Mouse (Mus musculus): ENCODE measurements around the gene Tmem80. TPM values are rescaled to one million over a fixed set of nuclear protein-coding genes. Genes with fewer than 3 reads are reported as not detected.

The Tmem80 gene
- polyA plus RNA-seq, 1 experiment from 2014 or later: 27.4 TPM

GRCm38 (mm10) chr7:141293852-141294471 is 33.6 kb upstream of the Tmem80 start:
- Histone ChIP-seq H3K4me2 (peak overlapping the region; percentile 61), H3K4me3 (ENCODE audit: low read depth, low read length) (peak overlapping the region; percentile 37), H3K27me3 (replicated peaks; ENCODE audit: control insufficient read depth, insufficient read depth, low read length) (peaks cover 66% of the 10 kb centered on the region), H3K9me3 (ENCODE audit: control insufficient read depth, low read length) (no peaks in the 10 kb centered on the region), H3K9ac (ENCODE audit: low read depth, low read length) (peak overlapping the region; percentile 38; the same call in 1 of the 2 replicates), H3K36me3 (ENCODE audit: control insufficient read depth, insufficient read depth, low read length) (no peaks in the 10 kb centered on the region), H3K4me1 (replicated peaks; ENCODE audit: control insufficient read depth, insufficient read depth, low read length) (peaks cover 9% of the 10 kb centered on the region), H3K27ac (ENCODE audit: low read depth, low read length) (no peak overlapping the region)
- WGBS: 2% methylated on average over 53 of the region's 53 CpGs
- no peak for ATAC-seq (replicated peaks; ENCODE audit: low FRiP score)
- peak; percentile 51 for DNase-seq (ENCODE audit: low spot score)

DNA sequence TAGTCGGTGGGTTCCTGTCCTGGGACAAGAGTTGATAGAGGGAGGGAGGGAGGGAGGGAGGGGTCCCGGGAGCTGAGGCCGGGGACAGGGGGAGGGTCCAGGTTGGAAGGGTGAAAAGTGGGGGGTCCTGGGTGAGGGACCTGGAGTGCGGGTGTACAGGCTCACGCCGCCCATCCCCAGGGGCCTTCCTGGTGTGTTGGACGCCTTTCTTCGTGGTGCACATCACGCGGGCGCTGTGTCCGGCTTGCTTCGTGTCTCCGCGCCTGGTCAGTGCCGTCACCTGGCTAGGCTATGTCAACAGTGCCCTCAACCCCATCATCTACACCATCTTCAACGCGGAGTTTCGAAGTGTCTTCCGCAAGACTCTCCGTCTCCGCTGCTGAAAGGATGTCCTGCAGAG is 33.1 kb upstream of the Tmem80 start:
- Histone ChIP-seq H3K4me1 (replicated peaks; ENCODE audit: control insufficient read depth, insufficient read depth, low read length) (peaks cover 9% of the 10 kb centered on the region), H3K4me2 (peak overlapping the region; percentile 61), H3K9ac (ENCODE audit: low read depth, low read length) (no peak overlapping the region; the same call in 1 of the 2 replicates), H3K27me3 (replicated peaks; ENCODE audit: control insufficient read depth, insufficient read depth, low read length) (peaks cover 63% of the 10 kb centered on the region), H3K36me3 (ENCODE audit: control insufficient read depth, insufficient read depth, low read length) (peaks cover 3% of the 10 kb centered on the region; the same call in 1 of the 2 replicates), H3K9me3 (ENCODE audit: control insufficient read depth, low read length) (no peaks in the 10 kb centered on the region), H3K4me3 (ENCODE audit: low read depth, low read length) (peak overlapping the region; percentile 37), H3K27ac (ENCODE audit: low read depth, low read length) (no peak overlapping the region)
- ATAC-seq (replicated peaks; ENCODE audit: low FRiP score) (no peak), DNase-seq (ENCODE audit: low spot score) (peak; percentile 47)
- 7% methylated on average over 22 of the region's 22 CpGs for WGBS

DNA sequence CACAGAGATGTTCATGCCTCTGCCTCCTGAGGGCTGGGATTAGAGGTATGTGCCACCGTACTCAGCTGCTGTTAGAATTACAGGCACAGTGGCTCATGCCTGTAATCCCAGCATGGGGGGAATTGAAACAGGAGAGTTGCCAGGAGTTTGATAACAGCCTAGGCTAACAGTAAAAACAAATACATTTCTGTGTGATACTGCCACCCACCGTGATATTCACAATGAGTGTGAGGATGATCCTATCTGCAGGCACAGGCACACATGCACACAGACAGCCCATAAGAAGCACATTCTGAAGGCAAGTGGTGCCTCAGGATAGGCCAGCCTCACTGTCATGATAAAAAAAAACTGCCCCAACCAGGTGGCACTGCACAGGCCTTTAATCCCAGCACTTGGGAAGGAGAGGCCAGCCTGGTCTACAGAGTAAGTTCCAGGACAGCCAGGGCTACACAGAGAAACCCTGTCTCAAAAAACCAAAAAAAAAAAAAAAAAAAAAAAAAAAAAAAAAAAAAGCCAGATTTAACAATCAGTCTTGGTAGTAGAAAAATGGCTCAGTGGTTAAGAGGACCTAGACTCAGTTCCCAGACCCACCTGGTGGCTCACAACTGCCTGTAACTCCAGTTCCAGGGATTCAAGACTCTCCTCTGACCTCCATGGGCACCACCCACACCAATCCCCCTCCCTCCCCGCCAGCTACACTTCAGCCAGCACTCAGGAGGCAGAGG is 29.5 kb upstream of the Tmem80 start:
- H3K4me2 ChIP-seq: no peak overlapping the region
- ATAC-seq (replicated peaks; ENCODE audit: low FRiP score): peak; percentile 65
- peaks cover 29% of the 10 kb centered on the region for H3K27me3 ChIP-seq (replicated peaks; ENCODE audit: control insufficient read depth, insufficient read depth, low read length)
- peaks cover 24% of the 10 kb centered on the region; the same call in 1 of the 2 replicates for H3K36me3 ChIP-seq (ENCODE audit: control insufficient read depth, insufficient read depth, low read length)
- no peak overlapping the region for H3K27ac ChIP-seq (ENCODE audit: low read depth, low read length)
- H3K4me3 ChIP-seq (ENCODE audit: low read depth, low read length): no peak overlapping the region
- H3K4me1 ChIP-seq (replicated peaks; ENCODE audit: control insufficient read depth, insufficient read depth, low read length): peaks cover 7% of the 10 kb centered on the region
- H3K9ac ChIP-seq (ENCODE audit: low read depth, low read length): no peak overlapping the region
- 70% methylated on average over 3 of the region's 3 CpGs for WGBS
- no peaks in the 10 kb centered on the region for H3K9me3 ChIP-seq (ENCODE audit: control insufficient read depth, low read length)
- no peak for DNase-seq (ENCODE audit: low spot score)

- no peak overlapping the region for H3K27ac ChIP-seq (ENCODE audit: low read depth, low read length)
- no peaks in the 10 kb centered on the region for H3K9me3 ChIP-seq (ENCODE audit: control insufficient read depth, low read length)
- no peak overlapping the region for H3K4me3 ChIP-seq (ENCODE audit: low read depth, low read length)
- no peaks in the 10 kb centered on the region; the same call in none of the 2 replicates for H3K4me1 ChIP-seq (replicated peaks; ENCODE audit: control insufficient read depth, insufficient read depth, low read length)
- 96% methylated on average over 8 of the region's 8 CpGs for WGBS
- no peak overlapping the region for H3K4me2 ChIP-seq
- peaks cover 18% of the 10 kb centered on the region for H3K27me3 ChIP-seq (replicated peaks; ENCODE audit: control insufficient read depth, insufficient read depth, low read length)
- H3K9ac ChIP-seq (ENCODE audit: low read depth, low read length): no peak overlapping the region
- peaks cover 27% of the 10 kb centered on the region; the same call in 1 of the 2 replicates for H3K36me3 ChIP-seq (ENCODE audit: control insufficient read depth, insufficient read depth, low read length)
- ATAC-seq (replicated peaks; ENCODE audit: low FRiP score) (no peak), DNase-seq (ENCODE audit: low spot score) (no peak)
These were observed 28.4 kb upstream of the Tmem80 start for GRCm38 (mm10) chr7:141299175-141299574.

DNA sequence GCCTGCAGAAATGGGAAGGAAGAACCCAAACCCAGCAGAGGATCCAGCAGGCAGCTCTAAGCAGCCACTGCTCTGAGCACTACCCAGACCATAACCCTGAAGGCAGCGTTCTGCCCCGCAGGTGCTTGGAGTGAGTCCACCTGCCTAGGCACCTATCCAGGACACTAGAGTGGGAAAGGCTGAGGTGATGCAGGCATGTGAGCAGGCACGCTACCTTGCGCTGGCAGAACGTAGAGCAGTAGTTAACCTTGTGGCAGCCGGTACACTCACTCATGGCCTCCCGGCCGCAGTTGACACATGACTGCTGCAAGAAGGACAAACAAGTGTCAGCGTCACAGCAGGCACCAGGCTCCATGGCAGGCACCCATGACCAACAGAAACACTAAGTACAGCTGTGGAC is 26.2 kb upstream of the Tmem80 start:
- ATAC-seq (replicated peaks; ENCODE audit: low FRiP score) (no peak), DNase-seq (ENCODE audit: low spot score) (no peak)
- Histone ChIP-seq H3K9ac (ENCODE audit: low read depth, low read length) (no peak overlapping the region), H3K9me3 (ENCODE audit: control insufficient read depth, low read length) (no peaks in the 10 kb centered on the region), H3K27me3 (replicated peaks; ENCODE audit: control insufficient read depth, insufficient read depth, low read length) (no peaks in the 10 kb centered on the region), H3K27ac (ENCODE audit: low read depth, low read length) (no peak overlapping the region), H3K36me3 (ENCODE audit: control insufficient read depth, insufficient read depth, low read length) (peaks cover 40% of the 10 kb centered on the region; the same call in 1 of the 2 replicates), H3K4me1 (replicated peaks; ENCODE audit: control insufficient read depth, insufficient read depth, low read length) (no peaks in the 10 kb centered on the region; the same call in 1 of the 2 replicates), H3K4me2 (no peak overlapping the region), H3K4me3 (ENCODE audit: low read depth, low read length) (no peak overlapping the region)
- WGBS: 94% methylated on average over 9 of the region's 9 CpGs

GRCm38 (mm10) chr7:141302702-141303268 is 24.8 kb upstream of the Tmem80 start:
- Histone ChIP-seq H3K4me2 (no peak overlapping the region), H3K4me1 (replicated peaks; ENCODE audit: control insufficient read depth, insufficient read depth, low read length) (no peaks in the 10 kb centered on the region; the same call in 1 of the 2 replicates), H3K9ac (ENCODE audit: low read depth, low read length) (no peak overlapping the region), H3K4me3 (ENCODE audit: low read depth, low read length) (no peak overlapping the region), H3K36me3 (ENCODE audit: control insufficient read depth, insufficient read depth, low read length) (peaks cover 51% of the 10 kb centered on the region), H3K9me3 (ENCODE audit: control insufficient read depth, low read length) (no peaks in the 10 kb centered on the region), H3K27me3 (replicated peaks; ENCODE audit: control insufficient read depth, insufficient read depth, low read length) (no peaks in the 10 kb centered on the region), H3K27ac (ENCODE audit: low read depth, low read length) (no peak overlapping the region)
- DNase-seq (ENCODE audit: low spot score) (no peak), ATAC-seq (replicated peaks; ENCODE audit: low FRiP score) (no peak)
- WGBS: 81% methylated on average over 1 of the region's 1 CpGs

DNA sequence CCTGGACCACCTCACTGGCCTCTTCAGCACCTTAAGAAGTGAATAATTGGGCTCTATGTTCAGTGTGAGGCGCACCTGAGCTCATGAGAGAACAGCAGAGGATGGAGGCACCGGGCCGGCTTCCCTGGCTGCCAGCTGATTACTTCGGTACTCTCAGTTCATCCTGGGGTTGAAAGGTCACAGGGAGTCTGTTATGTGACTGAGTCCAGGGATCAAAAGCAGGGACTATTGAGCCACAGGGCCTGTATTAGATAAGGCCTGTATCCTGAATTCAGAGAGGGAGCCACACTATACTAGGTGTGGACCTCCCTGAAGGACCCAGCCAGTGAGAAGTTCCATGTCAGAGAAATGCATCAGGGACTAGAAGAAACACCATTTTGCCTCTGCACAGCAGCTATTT is 23.0 kb upstream of the Tmem80 start:
- ATAC-seq (replicated peaks; ENCODE audit: low FRiP score) (no peak), DNase-seq (ENCODE audit: low spot score) (no peak)
- H3K9ac ChIP-seq (ENCODE audit: low read depth, low read length): no peak overlapping the region
- 89% methylated on average over 4 of the region's 4 CpGs for WGBS
- no peak overlapping the region for H3K4me2 ChIP-seq
- no peak overlapping the region for H3K27ac ChIP-seq (ENCODE audit: low read depth, low read length)
- H3K4me1 ChIP-seq (replicated peaks; ENCODE audit: control insufficient read depth, insufficient read depth, low read length): no peaks in the 10 kb centered on the region
- no peak overlapping the region for H3K4me3 ChIP-seq (ENCODE audit: low read depth, low read length)
- no peaks in the 10 kb centered on the region for H3K27me3 ChIP-seq (replicated peaks; ENCODE audit: control insufficient read depth, insufficient read depth, low read length)
- peaks cover 58% of the 10 kb centered on the region for H3K36me3 ChIP-seq (ENCODE audit: control insufficient read depth, insufficient read depth, low read length)
- no peaks in the 10 kb centered on the region for H3K9me3 ChIP-seq (ENCODE audit: control insufficient read depth, low read length)

DNA sequence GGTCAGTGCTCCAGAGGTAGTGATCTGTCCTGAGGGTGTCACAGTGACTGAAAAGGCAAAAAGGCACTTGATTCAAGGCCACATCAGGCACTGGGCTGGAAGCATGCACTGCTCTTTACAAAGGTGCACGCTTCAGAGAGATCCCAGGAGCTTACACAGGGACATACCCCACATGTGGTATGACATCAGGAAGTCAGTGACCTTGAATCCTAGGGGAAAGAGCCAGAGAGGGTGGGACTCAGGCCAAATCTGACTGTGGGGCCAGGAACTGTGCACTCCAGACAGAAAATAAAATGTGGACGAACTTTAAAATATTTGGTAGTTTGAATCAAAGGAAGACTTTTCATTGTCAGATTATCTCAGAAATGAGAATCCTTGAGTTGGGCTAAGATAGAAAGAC is 13.1 kb upstream of the Tmem80 start:
- no peaks in the 10 kb centered on the region for H3K4me1 ChIP-seq (replicated peaks; ENCODE audit: control insufficient read depth, insufficient read depth, low read length)
- H3K27ac ChIP-seq (ENCODE audit: low read depth, low read length): no peak overlapping the region
- peaks cover 42% of the 10 kb centered on the region for H3K36me3 ChIP-seq (ENCODE audit: control insufficient read depth, insufficient read depth, low read length)
- DNase-seq (ENCODE audit: low spot score): no peak
- H3K27me3 ChIP-seq (replicated peaks; ENCODE audit: control insufficient read depth, insufficient read depth, low read length): no peaks in the 10 kb centered on the region
- H3K9ac ChIP-seq (ENCODE audit: low read depth, low read length): no peak overlapping the region
- H3K4me3 ChIP-seq (ENCODE audit: low read depth, low read length): no peak overlapping the region
- H3K4me2 ChIP-seq: no peak overlapping the region
- H3K9me3 ChIP-seq (ENCODE audit: control insufficient read depth, low read length): no peaks in the 10 kb centered on the region
- no peak for ATAC-seq (replicated peaks; ENCODE audit: low FRiP score)
- 83% methylated on average over 2 of the region's 2 CpGs for WGBS

Measured in liver, embryonic 11.5 days (tissue).